Mouse (Mus musculus) thymus, adult 2 months (tissue): ENCODE measurements around the gene C130032M10Rik. TPM values are rescaled to one million over a fixed set of nuclear protein-coding genes. Genes with fewer than 3 reads are reported as not detected.

Experiments used
- DNase-seq: peaks from one replicate; pipeline ENCODE4 v3.0.0; 2021
- H3K27ac ChIP-seq: fragments of 200-500 bp; 2 replicates; pipeline ENCODE4 v1.5.1; 2012; ENCODE audit warnings: low read length, control low read depth; ENCODE audit not compliant: control insufficient read depth, insufficient read depth
- H3K27me3 ChIP-seq: fragments of 200-500 bp; 2 replicates; pipeline ENCODE4 v1.6.1; 2012; ENCODE audit warnings: mild to moderate bottlenecking, low read length, moderate library complexity, mixed read lengths; ENCODE audit not compliant: control insufficient read depth, insufficient read depth
- H3K36me3 ChIP-seq: fragments of 200-500 bp; 2 replicates; pipeline ENCODE4 v1.6.1; 2012; ENCODE audit warnings: mild to moderate bottlenecking, low read length, moderate library complexity; ENCODE audit not compliant: control insufficient read depth, insufficient read depth
- H3K4me1 ChIP-seq: fragments of 200-500 bp; replicated peaks from 2 replicates; pipeline ENCODE4 v1.6.1; 2012; ENCODE audit warnings: low read length; ENCODE audit not compliant: control insufficient read depth, insufficient read depth
- H3K4me3 ChIP-seq: fragments of 200-500 bp; 2 replicates; pipeline ENCODE4 v1.5.1; 2012; ENCODE audit warnings: mild to moderate bottlenecking, low read length, control low read depth, moderate library complexity; ENCODE audit not compliant: control insufficient read depth, insufficient read depth
- CTCF ChIP-seq: fragments of 200-500 bp; IDR thresholded peaks from 2 replicates; pipeline ENCODE4 v1.5.1; 2012; ENCODE audit warnings: mild to moderate bottlenecking, control low read depth, low read length, moderate library complexity, borderline replicate concordance; ENCODE audit not compliant: control insufficient read depth, poor library complexity, insufficient read depth; ENCODE audit errors: extremely low read depth
- POLR2A ChIP-seq: fragments of 200-500 bp; IDR thresholded peaks from 2 replicates; pipeline ENCODE4 v1.6.1; 2012; ENCODE audit warnings: mild to moderate bottlenecking, low read length, control low read depth, moderate library complexity; ENCODE audit not compliant: control insufficient read depth, poor library complexity, insufficient read depth; ENCODE audit errors: extremely low read depth
- WGBS: fragments of 180-500 bp; shearing (Covaris S2); methylation state at CpG from one replicate; pipeline ENCODE4 v1.1.7; 2018; 5-methylcytosine and 5-hydroxymethylcytosine counted together
- polyA plus RNA-seq: library from polyadenylated mRNA; depleted of rRNA; stranded (reverse); fragments of >200 nt; gene quantifications from 2 replicates; pipeline ENCODE4 v1.2.3, GENCODE M21; 2012

Gene C130032M10Rik
- polyA plus RNA-seq, 1 experiment: not detected

DNA sequence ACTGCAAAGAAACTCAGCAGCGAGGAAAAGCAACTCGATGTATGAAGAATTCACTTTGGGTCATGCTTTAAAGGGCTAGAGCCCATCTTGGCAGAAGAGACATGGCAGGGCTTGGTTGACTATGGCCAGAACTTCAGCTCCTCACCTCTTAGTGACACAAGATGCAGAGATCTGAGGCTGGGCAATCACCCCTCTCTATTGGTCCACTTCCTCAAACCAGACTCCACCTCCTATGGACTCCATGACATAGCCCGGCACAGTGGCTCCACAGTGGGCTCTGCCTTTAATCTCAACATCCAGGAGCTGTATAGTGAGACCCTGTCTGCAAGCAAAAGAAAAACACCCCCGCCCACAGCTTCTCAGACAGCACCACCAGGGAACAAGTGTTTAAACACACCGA lies 30.7 kb upstream of the C130032M10Rik start:
- no peak overlapping the region for H3K4me3 ChIP-seq
- peaks cover 30% of the 10 kb centered on the region for H3K4me1 ChIP-seq
- 90% methylated on average over 5 of the region's 5 CpGs for WGBS
- no peaks in the 10 kb centered on the region for H3K27me3 ChIP-seq
- H3K36me3 ChIP-seq: no peaks in the 10 kb centered on the region
- DNase-seq: no peak
- TF ChIP-seq CTCF: no peak
- no peak for TF ChIP-seq POLR2A
- no peak overlapping the region for H3K27ac ChIP-seq

DNA sequence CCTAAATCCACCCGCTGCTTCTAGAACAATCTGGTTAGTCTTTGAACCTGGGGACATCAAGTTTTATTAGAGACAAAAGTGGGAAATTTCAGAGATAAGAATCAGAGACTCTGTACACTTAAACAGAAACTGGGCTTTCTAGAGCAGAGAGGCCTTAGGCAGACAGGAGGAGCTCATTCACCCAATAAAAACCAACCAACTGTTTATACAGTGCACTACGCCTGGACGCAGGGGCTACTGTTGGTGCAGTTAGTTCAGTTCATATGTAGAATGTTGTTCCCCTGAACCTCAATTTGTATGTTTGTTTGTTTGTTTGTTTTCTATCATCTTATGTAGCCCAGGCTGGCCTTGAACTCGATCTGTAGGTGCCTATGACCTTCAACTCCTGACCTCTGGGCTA lies 28.7 kb upstream of the C130032M10Rik start:
- 96% methylated on average over 4 of the region's 4 CpGs for WGBS
- no peak overlapping the region for H3K4me3 ChIP-seq
- no peak for DNase-seq
- TF ChIP-seq CTCF: no peak
- no peak for TF ChIP-seq POLR2A
- H3K27ac ChIP-seq: no peak overlapping the region
- 0 out of 2 replicates have a peak, but pooled peaks cover 3% of the 10 kb centered on the region for H3K36me3 ChIP-seq
- H3K4me1 ChIP-seq: peaks cover 24% of the 10 kb centered on the region
- H3K27me3 ChIP-seq: no peaks in the 10 kb centered on the region

- Histone ChIP-seq H3K4me1 (peaks cover 26% of the 10 kb centered on the region), H3K27me3 (no peaks in the 10 kb centered on the region), H3K36me3 (0 out of 2 replicates have a peak, but pooled peaks cover 6% of the 10 kb centered on the region), H3K27ac (no peak overlapping the region), H3K4me3 (no peak overlapping the region)
- no peak for DNase-seq
- WGBS: 80% methylated on average over 23 of the region's 23 CpGs
- TF ChIP-seq POLR2A (no peak), CTCF (no peak)
Observed at GRCm38 (mm10) chr9:114487481-114488258, 27.8 kb upstream of the C130032M10Rik start.

DNA sequence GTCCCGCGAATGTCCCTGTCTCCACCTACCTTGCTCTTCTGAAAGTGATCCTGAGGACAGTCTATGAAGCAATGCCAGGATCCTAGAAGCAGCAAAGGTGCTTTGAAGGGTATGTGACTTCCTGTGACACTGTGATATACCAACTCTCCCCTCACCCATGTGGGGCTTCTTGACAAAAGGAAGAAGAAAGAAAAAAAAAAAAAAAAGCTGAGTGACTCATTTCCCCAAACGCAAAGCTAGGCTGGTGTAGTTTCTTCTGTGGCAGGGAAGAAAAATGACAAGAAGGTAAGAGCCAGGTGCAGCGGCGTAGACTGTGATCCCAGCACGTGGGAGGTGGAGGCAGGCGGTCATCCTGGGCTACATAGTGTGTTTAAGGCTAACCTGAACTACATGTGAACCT lies 19.0 kb upstream of the C130032M10Rik start:
- WGBS: 11% methylated on average over 7 of the region's 7 CpGs
- Histone ChIP-seq H3K36me3 (0 out of 2 replicates have a peak, but pooled peaks cover 3% of the 10 kb centered on the region), H3K27me3 (no peaks in the 10 kb centered on the region), H3K27ac (peak overlapping the region; percentile 98), H3K4me1 (peaks cover 26% of the 10 kb centered on the region), H3K4me3 (peak overlapping the region; percentile 46)
- TF ChIP-seq CTCF (no peak), POLR2A (0 out of 2 replicates have a peak, but pooled peaks have one; percentile 29)
- peak; percentile 59 for DNase-seq

DNA sequence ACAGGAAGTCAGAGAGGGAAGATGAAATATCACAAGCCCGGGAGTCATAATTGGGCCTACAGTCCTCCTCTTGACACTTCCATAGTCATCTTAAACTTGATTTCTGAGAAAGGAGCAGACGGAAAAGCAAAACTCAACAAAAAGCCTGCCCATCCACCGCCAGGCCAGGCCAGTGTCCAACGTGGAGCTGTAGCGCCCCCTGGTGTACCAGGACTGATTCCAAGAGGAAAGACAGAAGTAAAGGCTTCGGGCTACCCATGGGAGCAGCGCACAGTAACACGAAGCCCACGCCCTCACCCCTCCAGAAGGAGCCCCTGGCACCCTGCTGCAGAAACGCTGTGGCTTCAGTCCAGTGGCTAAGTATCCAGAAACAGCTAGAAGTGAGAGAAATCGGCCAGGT lies 17.3 kb upstream of the C130032M10Rik start:
- no peaks in the 10 kb centered on the region for H3K27me3 ChIP-seq
- peak; percentile 93 for DNase-seq
- 10% methylated on average over 11 of the region's 11 CpGs for WGBS
- no peaks in the 10 kb centered on the region for H3K36me3 ChIP-seq
- H3K27ac ChIP-seq: no peak overlapping the region
- TF ChIP-seq POLR2A (no peak), CTCF (peak; percentile 93)
- no peak overlapping the region for H3K4me3 ChIP-seq
- peaks cover 24% of the 10 kb centered on the region for H3K4me1 ChIP-seq

GRCm38 (mm10) chr9:114499783-114500515 lies 15.5 kb upstream of the C130032M10Rik start:
- WGBS: 30% methylated on average over 15 of the region's 15 CpGs
- TF ChIP-seq CTCF: 0 out of 2 replicates have a peak, but pooled peaks have one; percentile 16
- no peak for TF ChIP-seq POLR2A
- peak; percentile 67 for DNase-seq

More at GRCm38 (mm10) chr9:114499783-114500515, 15.5 kb upstream of the C130032M10Rik start:
- H3K27ac ChIP-seq: no peak overlapping the region
- H3K27me3 ChIP-seq: no peaks in the 10 kb centered on the region
- no peak overlapping the region for H3K4me3 ChIP-seq
- H3K4me1 ChIP-seq: peaks cover 21% of the 10 kb centered on the region
- no peaks in the 10 kb centered on the region for H3K36me3 ChIP-seq
